Mouse (Mus musculus) kidney, postnatal 36 days (tissue): ENCODE results near the gene Cpeb4.

ENCODE experiments used
- DNase-seq, 2 experiments: peaks; one replicate each; pipeline ENCODE4 v3.0.0; 2021 to 2022; ENCODE audit warnings: mixed read lengths in 2 of 2

Gene Cpeb4

DNA sequence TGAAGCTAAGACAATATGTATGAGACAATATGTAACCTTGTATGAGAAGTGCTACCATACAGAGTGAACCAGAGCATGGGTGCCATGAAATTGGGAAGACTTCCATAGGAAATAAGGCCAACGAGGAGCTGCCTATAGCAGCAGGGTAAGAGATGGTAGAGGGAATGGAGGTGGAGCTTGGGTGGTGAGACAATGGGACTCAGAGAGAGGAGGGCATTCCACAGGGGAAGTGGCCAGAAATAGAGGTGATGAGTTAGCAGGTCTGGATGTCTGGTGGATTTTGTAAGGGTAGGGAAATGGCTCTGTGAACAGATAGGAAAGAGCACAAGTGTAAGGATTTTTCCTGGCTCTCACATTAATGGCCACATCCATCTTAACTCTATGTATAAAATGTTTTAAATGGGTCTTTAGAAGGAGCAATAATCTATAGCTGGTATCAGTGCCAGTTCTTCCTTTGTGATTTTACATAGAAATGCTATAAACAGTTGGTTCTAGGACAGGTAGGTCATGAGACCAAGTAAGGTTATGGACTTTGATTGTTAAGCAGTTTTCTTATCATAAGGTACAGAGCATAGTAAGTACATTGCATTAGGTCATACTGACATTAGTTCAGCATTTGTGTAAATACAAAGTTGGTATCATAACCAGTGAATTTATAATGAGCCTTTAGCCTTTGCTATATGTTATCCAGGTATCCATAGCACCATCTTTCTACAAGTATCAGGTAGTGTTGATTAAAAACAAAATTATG, 30.4 kb downstream of the Cpeb4 start:
- no peak for DNase-seq

DNA sequence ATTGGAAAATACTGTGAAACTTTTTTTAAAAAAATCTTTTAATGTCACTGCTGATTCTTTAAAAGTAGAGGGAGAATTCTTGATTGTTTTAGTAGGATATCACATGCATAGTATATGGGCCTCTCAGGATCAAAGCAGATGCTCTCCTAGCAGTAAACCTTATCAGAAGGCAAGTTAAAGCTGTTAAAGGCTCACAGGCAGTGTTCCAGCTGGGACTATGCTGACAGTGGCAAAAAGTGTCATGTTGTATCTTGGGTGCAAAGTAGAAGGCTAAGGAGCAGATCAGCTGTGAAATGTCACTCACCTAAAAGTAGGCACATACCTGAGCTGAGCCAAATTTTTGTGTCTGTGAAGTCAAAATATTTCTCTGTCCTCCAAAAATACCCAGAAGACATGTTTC, 34.5 kb downstream of the Cpeb4 start:
- DNase-seq: peak; percentile 31 to 33

DNA sequence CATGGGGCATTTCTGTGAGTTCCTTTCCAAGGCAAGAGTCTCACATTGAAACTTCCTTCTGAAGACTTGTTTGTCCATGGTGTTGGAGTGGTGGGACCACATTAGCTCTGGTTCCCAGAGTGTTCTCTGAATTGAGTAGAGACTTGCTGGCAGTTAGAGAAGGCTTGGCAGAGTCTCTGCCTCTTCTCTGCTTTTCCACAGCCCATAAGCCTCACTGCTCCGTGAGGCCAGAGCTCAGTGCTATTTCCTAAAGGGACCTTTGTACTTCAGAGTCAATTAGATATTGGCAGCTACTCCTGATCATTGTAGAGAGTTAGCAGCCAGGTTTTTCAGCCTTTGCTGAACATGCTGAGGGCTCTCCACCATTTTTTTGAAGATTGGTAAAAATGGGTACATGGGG, 35.6 kb downstream of the Cpeb4 start:
- DNase-seq: peak; percentile 25 to 42

GRCm38 (mm10) chr11:31912958-31913357, 40.9 kb downstream of the Cpeb4 start:
- DNase-seq: no peak

DNA sequence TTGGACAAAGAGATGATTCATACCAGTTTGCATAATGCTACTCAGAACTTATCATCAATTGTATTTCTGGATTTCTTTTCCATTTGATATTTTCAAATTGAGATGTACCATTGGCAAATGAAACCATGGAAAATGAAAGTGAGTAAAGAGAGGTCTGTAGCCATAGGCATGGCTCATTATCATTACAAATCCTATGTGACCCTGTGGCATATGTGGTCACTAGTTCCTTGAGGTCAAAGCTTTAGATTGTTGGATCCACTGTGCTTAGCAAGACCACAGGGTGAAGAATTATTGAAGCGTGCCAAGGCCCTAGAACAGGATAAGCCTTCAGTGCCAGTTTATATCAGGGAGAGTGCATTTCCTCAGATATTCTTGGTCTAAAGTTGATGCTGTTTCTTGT, 45.8 kb downstream of the Cpeb4 start:
- DNase-seq: no peak

DNA sequence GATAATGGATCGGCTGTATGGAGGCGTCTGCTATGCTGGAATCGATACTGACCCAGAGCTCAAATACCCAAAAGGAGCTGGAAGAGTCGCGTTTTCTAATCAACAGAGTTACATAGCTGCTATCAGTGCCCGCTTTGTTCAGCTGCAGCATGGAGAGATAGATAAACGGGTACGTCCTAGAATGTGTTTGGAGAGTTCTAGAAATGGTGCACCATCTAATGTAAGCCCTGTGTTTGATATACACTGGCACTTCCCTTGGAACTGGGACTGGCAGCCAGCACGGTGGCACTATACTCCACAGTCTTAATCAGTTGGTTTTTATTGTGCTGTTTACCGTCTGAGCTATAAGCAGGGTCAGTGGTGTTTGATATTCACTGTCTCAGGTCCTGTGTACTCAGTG, 58.0 kb downstream of the Cpeb4 start:
- no peak for DNase-seq

DNA sequence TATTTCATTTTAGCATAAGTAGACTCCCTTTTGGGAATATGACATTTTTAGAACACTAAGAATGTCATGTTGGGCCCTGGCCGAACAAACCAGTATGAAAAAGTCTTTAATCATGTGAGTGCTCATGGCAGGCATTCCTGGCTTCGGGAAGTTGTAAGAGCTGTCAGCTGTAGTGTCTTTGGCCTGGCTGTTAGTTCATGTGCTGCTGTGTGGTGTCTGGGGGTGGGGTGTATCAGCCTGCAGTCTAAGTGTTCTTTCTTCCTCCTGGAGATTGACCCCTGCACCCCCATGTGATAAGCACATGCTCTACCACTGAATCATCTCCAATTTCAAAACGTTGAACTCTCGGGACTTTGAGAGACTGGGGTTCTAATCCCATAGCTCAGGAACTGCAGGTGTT, 63.6 kb downstream of the Cpeb4 start:
- no peak for DNase-seq

DNA sequence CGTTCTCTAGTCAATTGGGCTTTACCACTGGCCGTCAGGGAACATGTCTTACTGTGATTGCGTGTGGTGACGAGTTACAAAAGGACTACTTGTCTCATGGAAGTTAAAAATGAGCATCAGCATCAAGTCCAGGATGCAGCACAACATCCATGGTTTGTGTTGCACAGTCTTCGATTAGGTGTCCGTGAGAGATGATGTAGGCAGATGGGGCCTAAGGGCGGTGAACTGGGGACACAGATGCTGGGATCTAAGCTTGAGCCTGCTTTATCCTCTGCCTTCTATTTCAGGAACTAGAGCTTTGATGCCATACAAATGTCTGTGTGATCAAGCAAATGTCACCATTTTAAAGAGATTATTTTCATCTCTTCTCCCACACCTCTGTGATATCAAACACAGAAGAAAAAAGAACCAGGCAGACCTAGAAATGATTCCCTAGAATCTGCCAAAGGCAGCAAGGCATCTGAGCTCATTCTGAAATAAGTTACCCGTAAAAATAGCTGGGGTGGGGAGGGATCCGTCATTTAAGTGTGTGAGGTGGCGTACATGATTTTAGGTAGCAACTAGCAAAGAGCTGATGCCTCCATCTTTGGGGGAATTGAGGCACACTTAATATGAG, 65.0 kb downstream of the Cpeb4 start:
- no peak for DNase-seq

GRCm38 (mm10) chr11:31940898-31941639, 69.1 kb downstream of the Cpeb4 start:
- DNase-seq: no peak

DNA sequence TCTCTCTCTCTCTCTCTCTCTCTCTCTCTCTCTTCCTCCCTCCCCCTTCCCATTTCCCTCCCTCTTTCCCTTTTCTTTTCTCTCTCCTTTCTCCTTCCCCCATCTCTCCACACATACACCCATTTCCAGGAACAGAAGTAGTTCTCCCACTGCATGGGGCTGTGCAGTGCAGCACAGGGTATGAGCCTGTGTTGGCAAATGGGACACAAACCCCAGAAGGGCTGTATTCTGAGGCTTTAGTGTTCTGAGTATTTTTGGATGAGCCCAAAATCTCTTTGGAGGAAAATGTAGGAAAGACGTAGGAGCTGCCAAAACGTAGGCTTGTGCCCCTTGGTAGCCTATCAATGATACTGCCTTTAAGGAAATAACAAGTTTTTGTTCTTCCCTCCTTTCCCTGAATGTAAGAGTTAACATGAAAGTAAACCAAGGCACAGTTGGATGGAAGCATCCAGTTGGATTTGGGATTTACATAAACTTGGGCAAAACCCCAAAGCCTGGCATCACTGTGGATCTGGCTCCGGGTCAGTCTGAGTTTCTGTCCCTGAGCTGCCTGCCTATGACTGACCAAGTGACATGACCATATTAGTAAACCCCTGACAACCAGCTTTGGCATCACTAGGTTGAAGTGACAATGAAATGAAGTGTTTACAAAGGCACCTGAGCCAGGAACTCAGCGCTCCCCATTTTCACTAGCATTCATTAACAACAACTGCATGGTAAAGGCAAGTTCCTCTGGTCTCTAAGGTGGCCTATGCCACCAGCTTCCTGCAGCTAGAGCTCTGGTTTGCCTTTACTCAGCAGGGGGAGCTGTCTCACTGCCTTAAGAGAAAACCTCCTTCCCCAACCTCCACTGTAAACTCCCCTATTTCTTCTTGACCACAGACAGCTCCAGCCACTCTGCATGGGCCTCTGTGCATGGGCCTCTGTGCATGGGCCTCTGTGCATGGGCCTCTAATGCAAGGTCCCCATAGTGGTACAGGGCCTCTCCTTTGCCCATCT, 69.9 kb downstream of the Cpeb4 start:
- DNase-seq: no peak

DNA sequence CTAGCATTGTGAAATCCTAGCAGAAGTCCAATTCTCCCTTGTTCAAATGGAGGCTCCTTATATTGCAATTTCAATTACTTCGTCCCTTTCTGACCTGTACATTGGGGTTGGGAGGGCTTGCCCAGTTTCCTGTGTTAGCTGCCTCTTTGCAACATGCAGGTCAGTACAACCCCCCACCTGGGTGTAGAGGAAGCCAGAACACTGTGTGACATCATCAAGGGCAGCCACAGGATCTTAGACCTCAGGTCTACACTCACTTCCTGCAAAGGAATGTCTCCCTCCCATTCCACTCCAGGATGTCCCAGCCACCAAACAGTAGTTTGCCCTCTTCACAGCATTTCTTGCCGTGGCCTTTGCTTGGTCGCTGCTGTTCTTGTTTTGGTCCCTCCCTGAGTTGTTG, 73.5 kb downstream of the Cpeb4 start:
- no peak for DNase-seq

DNA sequence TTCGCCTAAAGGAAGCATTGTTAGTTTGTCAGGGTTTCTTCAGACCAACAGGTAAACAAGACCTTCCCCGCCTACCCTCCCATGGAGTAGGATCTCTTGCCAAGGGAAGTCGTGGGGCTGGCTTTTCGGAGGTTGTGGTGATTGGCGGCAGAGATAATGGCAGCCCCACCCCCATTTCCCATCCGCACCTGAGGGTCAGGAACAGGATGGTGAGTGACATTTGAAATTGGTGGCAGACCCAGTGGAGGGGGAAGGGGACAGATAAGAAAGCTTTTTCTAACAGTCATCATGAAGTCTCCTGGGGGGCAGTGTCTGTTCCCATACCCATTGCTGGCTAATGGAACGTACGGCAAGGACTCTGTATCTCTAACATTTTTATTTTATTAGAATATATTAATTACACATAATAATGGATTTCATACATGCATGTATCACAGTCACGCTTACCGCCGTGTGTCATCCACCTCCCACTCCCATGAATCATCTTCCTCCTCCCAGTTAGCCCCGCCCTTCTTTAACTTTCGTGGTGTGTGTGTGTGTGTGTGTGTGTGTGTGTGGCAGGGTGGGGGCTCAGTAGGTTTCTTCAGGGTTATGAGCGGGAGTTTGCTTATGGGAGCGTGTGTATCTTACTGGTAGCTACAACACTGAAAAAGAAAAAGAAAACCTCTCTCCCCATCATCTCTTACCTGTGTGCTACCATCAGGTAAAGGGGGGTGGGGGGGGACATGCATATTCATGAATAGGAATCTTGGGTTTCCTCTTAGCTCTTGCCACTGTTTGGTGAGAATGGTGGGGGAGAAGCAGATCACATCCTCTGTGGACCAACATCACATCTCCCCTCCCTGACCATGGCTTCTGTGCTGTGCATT, 76.7 kb downstream of the Cpeb4 start:
- DNase-seq: no peak

DNA sequence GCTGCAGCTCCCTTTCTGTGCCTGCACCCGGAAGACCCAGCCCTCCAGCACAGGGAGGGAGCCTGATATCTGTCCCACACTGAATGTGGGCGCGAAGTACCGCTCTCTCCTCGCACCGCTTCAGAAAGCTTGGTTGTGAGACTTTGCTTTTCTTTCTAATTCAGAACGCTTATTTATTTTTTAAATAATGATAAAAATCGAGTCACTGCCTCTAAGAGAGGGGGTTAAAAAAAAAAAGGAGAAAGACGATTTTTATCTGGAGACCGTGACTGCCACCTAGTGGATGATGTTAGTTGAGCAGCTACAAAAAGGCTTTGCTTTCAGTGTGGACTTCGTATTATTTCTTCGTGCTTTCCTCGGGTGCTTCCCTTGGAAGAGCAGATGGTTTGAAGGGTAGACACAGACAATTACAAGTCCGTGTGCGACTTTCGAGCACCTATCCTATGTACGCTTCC, 77.3 kb downstream of the Cpeb4 start:
- DNase-seq: peak; percentile 69 to 82

GRCm38 (mm10) chr11:31960071-31960470, 88.1 kb downstream of the Cpeb4 start:
- no peak for DNase-seq

GRCm38 (mm10) chr11:31963993-31964392, 92.0 kb downstream of the Cpeb4 start:
- DNase-seq: no peak

DNA sequence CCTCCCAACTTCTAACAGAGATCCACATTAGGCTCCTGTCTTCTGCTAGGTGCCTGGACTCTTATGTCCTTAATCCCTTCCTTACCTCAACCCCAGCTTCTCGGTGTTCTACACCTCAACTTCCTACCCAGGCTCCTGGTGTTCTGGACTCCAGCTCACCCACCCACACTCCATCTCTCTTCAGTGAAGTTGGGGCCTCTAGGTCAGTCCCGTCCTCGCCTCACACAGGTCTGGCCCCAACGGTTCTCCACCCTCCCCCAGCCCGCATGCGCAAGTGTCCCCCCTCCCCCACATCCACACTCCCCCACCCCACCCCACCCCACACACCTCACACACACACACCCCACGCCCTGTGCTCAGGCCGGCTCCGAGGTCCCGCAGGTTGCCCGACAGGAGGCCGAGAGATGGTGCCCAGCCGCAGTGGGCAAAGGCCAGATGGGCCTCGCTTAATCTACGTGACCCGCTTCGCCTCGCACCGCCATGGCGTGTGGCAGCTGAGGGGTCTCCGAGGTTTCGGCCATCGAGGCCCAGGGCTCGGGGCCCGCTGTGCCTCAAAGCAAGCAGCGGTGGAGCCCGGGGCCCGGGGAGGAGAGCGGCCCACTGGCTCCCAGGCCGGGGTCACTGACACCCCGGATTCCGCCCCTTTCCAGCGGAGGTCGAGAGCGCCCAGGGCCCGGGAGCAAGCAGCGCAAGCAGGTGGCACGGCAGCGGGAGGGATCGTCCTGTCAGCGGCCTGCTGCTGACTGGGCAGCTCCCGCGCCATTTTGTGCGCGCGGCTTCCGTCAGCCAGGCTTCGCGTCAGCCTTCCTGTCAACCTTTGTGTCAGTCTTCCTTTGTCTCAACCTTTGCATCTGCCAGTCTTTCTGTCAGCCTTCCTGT, 93.5 kb downstream of the Cpeb4 start, which contains the start of gene 4930524B15Rik:
Gene 4930524B15Rik, plus strand, starts transcription at position 337 of the 879 bp plus-strand sequence.
- peak in 1 of 2 experiments; percentile 52 for DNase-seq

GRCm38 (mm10) chr11:31974132-31974531, 102.1 kb downstream of the Cpeb4 start:
- DNase-seq: no peak

DNA sequence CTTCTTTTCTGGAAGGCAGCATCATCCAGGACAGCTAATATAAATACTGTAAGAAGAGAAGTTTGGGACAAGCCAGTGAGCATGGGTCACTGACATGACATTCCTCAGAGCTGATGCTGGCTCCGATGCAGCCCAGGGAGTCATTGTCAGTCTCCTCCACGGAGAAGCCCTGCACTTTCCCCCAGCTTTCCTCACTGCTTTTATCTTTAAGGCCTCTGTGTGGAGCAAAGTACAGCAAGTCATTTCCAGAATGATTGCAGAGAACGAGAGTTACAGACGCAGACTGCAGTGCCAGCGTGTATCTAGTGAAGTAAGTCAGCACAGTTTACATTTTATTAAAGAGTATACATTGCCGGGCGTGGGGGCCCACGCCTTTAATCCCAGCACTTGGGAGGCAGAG, 102.8 kb downstream of the Cpeb4 start:
- no peak for DNase-seq

- DNase-seq: no peak
These were observed 103.7 kb downstream of the Cpeb4 start for GRCm38 (mm10) chr11:31975678-31976077.

DNA sequence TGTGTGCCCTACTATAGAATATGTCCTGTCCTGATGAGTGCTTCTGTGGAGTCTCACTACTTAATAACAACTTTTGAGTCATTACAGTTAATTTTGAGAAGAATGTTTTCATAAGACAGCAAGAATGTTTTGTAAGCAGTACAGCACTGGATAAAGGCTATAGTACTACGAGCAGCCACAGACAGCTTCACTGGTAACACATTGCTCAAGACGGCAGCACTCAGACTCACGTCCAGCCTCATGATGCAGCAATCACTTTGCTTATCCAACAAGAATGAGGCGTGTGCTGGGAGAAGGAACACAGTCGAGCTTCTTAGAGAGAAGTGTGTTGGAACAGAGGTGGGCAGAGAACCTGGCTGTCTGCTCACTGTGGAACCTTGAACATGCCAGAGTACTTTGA, 104.1 kb downstream of the Cpeb4 start:
- DNase-seq: no peak
